Mouse (Mus musculus): Measurements from ENCODE around the gene Zfp523.

DNA sequence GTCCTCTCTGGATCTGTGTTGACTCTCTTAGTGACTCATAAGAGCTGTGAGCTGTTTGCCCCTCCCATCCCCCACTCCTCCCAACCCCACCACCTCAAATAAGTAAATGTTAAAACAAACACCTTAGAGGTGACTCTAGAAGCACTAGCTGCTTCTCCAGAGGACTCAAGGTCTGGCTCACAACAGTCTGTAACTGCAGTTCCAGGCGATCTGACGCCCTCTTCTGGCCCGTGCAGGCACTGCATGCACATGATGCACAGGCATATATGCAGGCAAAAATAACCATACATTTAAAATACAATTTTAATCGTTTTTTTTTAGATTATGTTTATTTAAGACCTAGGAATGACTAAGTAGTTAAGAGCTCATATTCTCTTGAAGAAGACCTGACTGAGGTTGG, 36.3 kb downstream of the Zfp523 start:
- TF ChIP-seq CTCF (IDR thresholded peaks at IDR 0.05; ENCODE audit: borderline replicate concordance, extremely low read depth, insufficient read depth, insufficient read length) (peak; percentile 39; the same call in 1 of the 2 replicates), POLR2A (IDR thresholded peaks at IDR 0.05; ENCODE audit: borderline replicate concordance, extremely low read depth, insufficient read depth, insufficient read length, poor library complexity, severe bottlenecking) (no peak)

Measured in brain, embryonic 14.5 days (tissue).